Mouse (Mus musculus) forebrain, embryonic 10.5 days (tissue): ENCODE measurements around the gene Rab8a. TPM values are rescaled to one million over a fixed set of nuclear protein-coding genes. Genes with fewer than 3 reads are reported as not detected.

ENCODE experiments used
- DNase-seq: peaks from one replicate; pipeline ENCODE4 v3.0.0-alpha.2; 2017; ENCODE audit warnings: low spot score; ENCODE audit errors: extremely low spot score
- H3K27ac ChIP-seq: fragments of 300-500 bp; sonication (generic); 2 replicates; pipeline ENCODE4 v1.5.1; 2016; ENCODE audit warnings: mild to moderate bottlenecking
- H3K27me3 ChIP-seq: fragments of 300-500 bp; sonication (generic); 2 replicates; pipeline ENCODE4 v1.6.1; 2016; ENCODE audit warnings: mild to moderate bottlenecking; ENCODE audit not compliant: poor library complexity, severe bottlenecking
- H3K36me3 ChIP-seq: fragments of 300-500 bp; sonication (generic); replicated peaks from 2 replicates; pipeline ENCODE4 v1.6.1; 2016; ENCODE audit warnings: mild to moderate bottlenecking, moderate library complexity
- H3K4me1 ChIP-seq: fragments of 300-500 bp; sonication (generic); 2 replicates; pipeline ENCODE4 v1.6.1; 2016
- H3K4me3 ChIP-seq: fragments of 300-500 bp; sonication (generic); 2 replicates; pipeline ENCODE4 v1.5.1; 2016; ENCODE audit warnings: mild to moderate bottlenecking, moderate library complexity
- H3K9me3 ChIP-seq: fragments of 300-500 bp; sonication (generic); 2 replicates; pipeline ENCODE4 v1.6.1; 2016; ENCODE audit warnings: mild to moderate bottlenecking, moderate library complexity
- WGBS: fragments of 180-500 bp; shearing (Covaris S2); methylation state at CpG from one replicate; pipeline ENCODE4 v1.1.7; 2016; 5-methylcytosine and 5-hydroxymethylcytosine counted together
- polyA plus RNA-seq: library from polyadenylated mRNA; unstranded; fragments of >200 nt; fragmentation: Nextera tagmentation; extraction: Ambion mirVana; gene quantifications from 2 replicates; pipeline ENCODE4 v1.2.1, GENCODE M21; 2016

The Rab8a gene
- polyA plus RNA-seq, 1 experiment from 2014 or later = 144 TPM

- Histone ChIP-seq H3K4me3 (no peak overlapping the region), H3K27me3 (no peaks in the 10 kb centered on the region), H3K4me1 (peaks cover 14% of the 10 kb centered on the region), H3K27ac (no peak overlapping the region), H3K36me3 (peaks cover 39% of the 10 kb centered on the region), H3K9me3 (no peaks in the 10 kb centered on the region)
- 94% methylated on average over 5 of the region's 5 CpGs for WGBS
- DNase-seq = no peak
These were observed 61.7 kb downstream of the Rab8a start for GRCm38 (mm10) chr8:72222656-72223055.

Other genes starting within 250 kb of the Rab8a start
- gene Zfp961, start 210.2 kb upstream of the Rab8a start, polyA plus RNA-seq = 27.8 and 28.8 TPM in 2 replicates
- gene Cyp4f18, start 151.6 kb upstream of the Rab8a start, polyA plus RNA-seq = 0.32 and 0.45 TPM in 2 replicates
- not detected in 2 replicates for gene Olfr372, start 120.0 kb upstream of the Rab8a start, polyA plus RNA-seq
- 0.06 TPM in 1 of 2 replicates, not detected in the other for gene Olfr373, start 78.0 kb upstream of the Rab8a start, polyA plus RNA-seq
- not detected in 2 replicates for gene Olfr374, start 54.2 kb upstream of the Rab8a start, polyA plus RNA-seq
- gene Tpm4, start 26.2 kb upstream of the Rab8a start, polyA plus RNA-seq = 634 and 649 TPM in 2 replicates
- 0.07 TPM in 1 of 2 replicates, not detected in the other for gene Hsh2d, start 28.4 kb downstream of the Rab8a start, polyA plus RNA-seq
- not detected in 2 replicates for gene Cib3, start 51.6 kb downstream of the Rab8a start, polyA plus RNA-seq
- gene Gm11034, start 52.4 kb downstream of the Rab8a start, polyA plus RNA-seq = not detected in 2 replicates
- 77.6 and 80.0 TPM in 2 replicates for gene Fam32a, start 58.5 kb downstream of the Rab8a start, polyA plus RNA-seq
- 181 and 183 TPM in 2 replicates for gene Ap1m1, start 78.8 kb downstream of the Rab8a start, polyA plus RNA-seq
- 36.7 and 41.7 TPM in 2 replicates for gene Gm10282, start 144.1 kb downstream of the Rab8a start, polyA plus RNA-seq
- gene Klf2, start 157.8 kb downstream of the Rab8a start, polyA plus RNA-seq = 2.6 and 3.0 TPM in 2 replicates